Mouse (Mus musculus) bone marrow macrophage, adult 2 months (primary cell): Measurements from ENCODE around the gene Cand2.
A peak's percentile ranks its signal among the peaks of the same experiment; 100 is the strongest.

Experiments
- CTCF ChIP-seq: IDR thresholded peaks from 2 replicates; pipeline ENCODE4 v1.5.1; 2012; ENCODE audit warnings: low read depth, mild to moderate bottlenecking, low read length, moderate library complexity
- POLR2A ChIP-seq: IDR thresholded peaks from 2 replicates; pipeline ENCODE4 v1.6.1; 2012; ENCODE audit warnings: mild to moderate bottlenecking, low read depth, low read length, borderline replicate concordance

DNA sequence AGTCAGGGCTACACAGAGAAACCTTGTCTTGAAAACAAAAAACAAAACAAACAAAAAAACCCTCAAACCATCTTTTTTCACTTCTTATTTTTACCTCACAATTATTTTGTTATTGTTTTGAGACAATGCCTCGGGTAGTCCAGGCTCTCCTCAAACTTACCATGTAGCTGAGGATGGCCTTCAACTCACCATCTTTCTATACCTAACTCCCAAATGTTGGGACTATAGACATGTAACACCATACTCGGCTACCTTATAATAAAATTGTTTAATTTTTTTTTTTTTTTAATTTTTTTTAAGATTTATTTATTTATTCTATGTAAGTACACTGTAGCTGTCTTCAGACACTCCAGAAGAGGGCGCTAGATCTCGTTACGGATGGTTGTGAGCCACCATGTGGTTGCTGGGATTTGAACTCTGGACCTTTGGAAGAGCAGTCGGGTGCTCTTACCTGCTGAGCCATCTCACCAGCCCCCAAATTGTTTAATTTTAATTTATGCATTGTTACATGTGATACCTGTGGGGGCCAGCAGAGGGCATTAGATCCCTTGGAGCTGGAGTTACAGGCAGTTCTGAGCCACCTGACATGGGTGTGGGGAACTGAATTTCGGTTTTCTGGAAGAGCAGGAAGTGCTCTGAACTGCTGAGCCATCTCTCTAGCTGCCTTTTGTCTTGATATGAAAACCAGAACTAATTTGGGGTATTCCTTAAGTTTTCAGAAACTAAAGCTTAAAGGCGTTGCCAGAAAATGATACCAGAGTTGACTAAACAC lies 72.5 kb downstream of the Cand2 start:
- peak; percentile 73 for TF ChIP-seq CTCF
- no peak for TF ChIP-seq POLR2A
